Mouse (Mus musculus) midbrain, embryonic 16.5 days (tissue): Measurements from ENCODE around the gene Zc3h18. TPM values are rescaled to one million over a fixed set of nuclear protein-coding genes. Genes with fewer than 3 reads are reported as not detected.

ENCODE experiments used
- ATAC-seq: fragments of 200-750 bp; cut with Nextera tagmentation; 2 replicates; pipeline ENCODE4 v1.8.0; 2017; ENCODE audit warnings: moderate TSS enrichment
- H3K27ac ChIP-seq: fragments of 300-500 bp; sonication (generic); 2 replicates; pipeline ENCODE4 v1.5.1; 2014; ENCODE audit warnings: mild to moderate bottlenecking, low read length, mixed read lengths
- H3K27me3 ChIP-seq: fragments of 300-500 bp; sonication (generic); 2 replicates; pipeline ENCODE4 v1.6.1; 2014; ENCODE audit warnings: low read depth, low read length, mixed read lengths; ENCODE audit not compliant: control insufficient read depth, insufficient read depth
- H3K36me3 ChIP-seq: fragments of 300-500 bp; sonication (generic); 2 replicates; pipeline ENCODE4 v1.6.1; 2014; ENCODE audit warnings: mild to moderate bottlenecking, low read length, moderate library complexity, mixed read lengths; ENCODE audit not compliant: control insufficient read depth, insufficient read depth
- H3K4me1 ChIP-seq: fragments of 300-500 bp; sonication (generic); 2 replicates; pipeline ENCODE4 v1.6.1; 2014; ENCODE audit warnings: mild to moderate bottlenecking, low read length, mixed read lengths; ENCODE audit not compliant: control insufficient read depth, insufficient read depth
- H3K4me2 ChIP-seq: fragments of 300-500 bp; sonication (generic); 2 replicates; pipeline ENCODE4 v1.6.1; 2014; ENCODE audit warnings: mild to moderate bottlenecking, low read length, mixed read lengths
- H3K4me3 ChIP-seq: fragments of 300-500 bp; sonication (generic); 2 replicates; pipeline ENCODE4 v1.5.1; 2014; ENCODE audit warnings: low read depth, mild to moderate bottlenecking, low read length, moderate library complexity, mixed read lengths
- H3K9ac ChIP-seq: fragments of 300-500 bp; sonication (generic); 2 replicates; pipeline ENCODE4 v1.6.1; 2014; ENCODE audit warnings: low read depth, low read length, mixed read lengths
- H3K9me3 ChIP-seq: fragments of 300-500 bp; sonication (generic); replicated peaks from 2 replicates; pipeline ENCODE4 v1.6.1; 2014; ENCODE audit warnings: mild to moderate bottlenecking, low read length, mixed read lengths; ENCODE audit not compliant: control insufficient read depth, poor library complexity, severe bottlenecking
- WGBS: fragments of 180-500 bp; shearing (Covaris S2); extraction: QIAGEN DNeasy Blood & Tissue Kit; methylation state at CpG from one replicate; pipeline ENCODE4 v1.1.7; 2014; 5-methylcytosine and 5-hydroxymethylcytosine counted together
- polyA plus RNA-seq: library from polyadenylated mRNA; unstranded; fragments of >200 nt; fragmentation: Nextera tagmentation; extraction: Ambion mirVana; gene quantifications from 2 replicates; pipeline ENCODE4 v1.2.1, GENCODE M21; 2015

The Zc3h18 gene
- polyA plus RNA-seq, 1 experiment from 2014 or later, result 30.8 TPM

GRCm38 (mm10) chr8:122445203-122445602 is 68.8 kb downstream of the Zc3h18 start:
- Histone ChIP-seq H3K4me3 (no peak overlapping the region; the same call in 1 of the 2 replicates), H3K36me3 (no peaks in the 10 kb centered on the region), H3K4me2 (peak overlapping the region; percentile 73), H3K9ac (no peak overlapping the region), H3K27ac (peak overlapping the region; percentile 97; the same call in 1 of the 2 replicates), H3K27me3 (no peaks in the 10 kb centered on the region), H3K9me3 (no peaks in the 10 kb centered on the region), H3K4me1 (peaks cover 24% of the 10 kb centered on the region)
- ATAC-seq, result no peak
- 67% methylated on average over 3 of the region's 3 CpGs for WGBS

GRCm38 (mm10) chr8:122451161-122451703 is 74.8 kb downstream of the Zc3h18 start:
- no peak overlapping the region for H3K9ac ChIP-seq
- H3K27me3 ChIP-seq, result no peaks in the 10 kb centered on the region; the same call in 1 of the 2 replicates
- 84% methylated on average over 7 of the region's 7 CpGs for WGBS
- no peaks in the 10 kb centered on the region for H3K9me3 ChIP-seq
- no peak overlapping the region for H3K4me2 ChIP-seq
- no peaks in the 10 kb centered on the region for H3K4me1 ChIP-seq
- H3K4me3 ChIP-seq, result no peak overlapping the region
- no peaks in the 10 kb centered on the region for H3K36me3 ChIP-seq
- ATAC-seq, result no peak
- H3K27ac ChIP-seq, result no peak overlapping the region

- Histone ChIP-seq H3K4me1 (no peaks in the 10 kb centered on the region), H3K4me2 (no peak overlapping the region), H3K27me3 (no peaks in the 10 kb centered on the region; the same call in 1 of the 2 replicates), H3K9ac (no peak overlapping the region), H3K9me3 (no peaks in the 10 kb centered on the region), H3K27ac (no peak overlapping the region), H3K36me3 (no peaks in the 10 kb centered on the region), H3K4me3 (no peak overlapping the region)
- ATAC-seq, result no peak
- WGBS, result 88% methylated on average over 10 of the region's 10 CpGs
Measured at GRCm38 (mm10) chr8:122452154-122452553, 75.7 kb downstream of the Zc3h18 start.

GRCm38 (mm10) chr8:122454409-122454808 is 78.0 kb downstream of the Zc3h18 start:
- ATAC-seq, result no peak
- Histone ChIP-seq H3K36me3 (no peaks in the 10 kb centered on the region), H3K9ac (no peak overlapping the region), H3K4me1 (no peaks in the 10 kb centered on the region), H3K27ac (no peak overlapping the region), H3K27me3 (peaks cover 8% of the 10 kb centered on the region), H3K9me3 (no peaks in the 10 kb centered on the region), H3K4me2 (no peak overlapping the region), H3K4me3 (no peak overlapping the region)
- WGBS, result 91% methylated on average over 6 of the region's 6 CpGs

- peaks cover 34% of the 10 kb centered on the region for H3K27me3 ChIP-seq
- no peak overlapping the region for H3K27ac ChIP-seq
- no peak for ATAC-seq
- H3K36me3 ChIP-seq, result no peaks in the 10 kb centered on the region
- no peaks in the 10 kb centered on the region for H3K9me3 ChIP-seq
- 72% methylated on average over 11 of the region's 11 CpGs for WGBS
- H3K4me3 ChIP-seq, result no peak overlapping the region
- peaks cover 11% of the 10 kb centered on the region for H3K4me1 ChIP-seq
- no peak overlapping the region for H3K4me2 ChIP-seq
- H3K9ac ChIP-seq, result no peak overlapping the region
Measured at GRCm38 (mm10) chr8:122457171-122457570, 80.8 kb downstream of the Zc3h18 start.

- Histone ChIP-seq H3K36me3 (no peaks in the 10 kb centered on the region), H3K4me3 (no peak overlapping the region), H3K9me3 (no peaks in the 10 kb centered on the region), H3K4me2 (no peak overlapping the region), H3K27me3 (peaks cover 37% of the 10 kb centered on the region), H3K9ac (no peak overlapping the region), H3K4me1 (peaks cover 11% of the 10 kb centered on the region), H3K27ac (no peak overlapping the region)
- WGBS, result 61% methylated on average over 6 of the region's 6 CpGs
- no peak for ATAC-seq
Measured at GRCm38 (mm10) chr8:122459218-122459900, 83.0 kb downstream of the Zc3h18 start.

GRCm38 (mm10) chr8:122459990-122460389 is 83.6 kb downstream of the Zc3h18 start:
- peak overlapping the region; percentile 42 for H3K4me3 ChIP-seq
- no peak for ATAC-seq
- WGBS, result 29% methylated on average over 7 of the region's 7 CpGs
- no peaks in the 10 kb centered on the region for H3K36me3 ChIP-seq
- no peak overlapping the region for H3K27ac ChIP-seq
- no peak overlapping the region for H3K9ac ChIP-seq
- H3K9me3 ChIP-seq, result no peaks in the 10 kb centered on the region
- peaks cover 11% of the 10 kb centered on the region for H3K4me1 ChIP-seq
- peaks cover 37% of the 10 kb centered on the region for H3K27me3 ChIP-seq
- peak overlapping the region; percentile 90 for H3K4me2 ChIP-seq

- peaks cover 4% of the 10 kb centered on the region for H3K36me3 ChIP-seq
- peak within 1 kb of the TSS; percentile 90 for H3K4me2 ChIP-seq
- peak within 1 kb of the TSS; percentile 50 for H3K9ac ChIP-seq
- H3K4me1 ChIP-seq, result peaks cover 11% of the 10 kb centered on the region
- WGBS, result 2% methylated on average over 56 of the region's 56 CpGs
- ATAC-seq, result peak; percentile 56; the same call in 1 of the 2 replicates
- peaks cover 37% of the 10 kb centered on the region for H3K27me3 ChIP-seq
- H3K9me3 ChIP-seq, result no peaks in the 10 kb centered on the region
- peak within 1 kb of the TSS; percentile 42 for H3K4me3 ChIP-seq
- no peak within 1 kb of the TSS for H3K27ac ChIP-seq
Measured at GRCm38 (mm10) chr8:122460524-122461472, 84.4 kb downstream of the Zc3h18 start, which contains the start of gene Snai3. TSS of gene Snai3 (minus strand) at chr8:122460733.
